Mouse (Mus musculus) intestine, embryonic 15.5 days (tissue): ENCODE results near the gene Gabbr2. TPM values are rescaled to one million over a fixed set of nuclear protein-coding genes. Genes with fewer than 3 reads are reported as not detected.

Source experiments
- ATAC-seq: fragments of 200-750 bp; cut with Nextera tagmentation; 2 replicates; pipeline ENCODE4 v1.8.0; 2017; ENCODE audit warnings: moderate TSS enrichment, moderate library complexity
- H3K27ac ChIP-seq: fragments of 300-500 bp; sonication (generic); 2 replicates; pipeline ENCODE4 v1.5.1; 2015; ENCODE audit warnings: mild to moderate bottlenecking, inconsistent platforms
- H3K27me3 ChIP-seq: fragments of 300-500 bp; sonication (generic); replicated peaks from 2 replicates; pipeline ENCODE4 v1.6.1; 2015; ENCODE audit warnings: inconsistent platforms
- H3K36me3 ChIP-seq: fragments of 300-500 bp; sonication (generic); 2 replicates; pipeline ENCODE4 v1.6.1; 2015; ENCODE audit warnings: inconsistent platforms
- H3K4me1 ChIP-seq: fragments of 300-500 bp; sonication (generic); replicated peaks from 2 replicates; pipeline ENCODE4 v1.6.1; 2015; ENCODE audit warnings: inconsistent platforms
- H3K4me2 ChIP-seq: fragments of 300-500 bp; sonication (generic); replicated peaks from 2 replicates; pipeline ENCODE4 v1.6.1; 2015; ENCODE audit warnings: mild to moderate bottlenecking, inconsistent platforms
- H3K4me3 ChIP-seq: fragments of 300-500 bp; sonication (generic); replicated peaks from 2 replicates; pipeline ENCODE4 v1.5.1; 2015; ENCODE audit warnings: inconsistent platforms
- H3K9ac ChIP-seq: fragments of 300-500 bp; sonication (generic); 2 replicates; pipeline ENCODE4 v1.6.1; 2015; ENCODE audit warnings: inconsistent platforms
- H3K9me3 ChIP-seq: fragments of 300-500 bp; sonication (generic); 2 replicates; pipeline ENCODE4 v1.6.1; 2016; ENCODE audit warnings: inconsistent platforms
- WGBS: fragments of 180-500 bp; shearing (Covaris S2); methylation state at CpG from one replicate; pipeline ENCODE4 v1.1.7; 2015; 5-methylcytosine and 5-hydroxymethylcytosine counted together
- polyA plus RNA-seq: library from polyadenylated mRNA; unstranded; fragments of >200 nt; fragmentation: Nextera tagmentation; extraction: Ambion mirVana; gene quantifications from 2 replicates; pipeline ENCODE4 v1.2.1, GENCODE M21; 2015

Gene Gabbr2
- polyA plus RNA-seq, 1 experiment from 2014 or later: 0.15 TPM

DNA sequence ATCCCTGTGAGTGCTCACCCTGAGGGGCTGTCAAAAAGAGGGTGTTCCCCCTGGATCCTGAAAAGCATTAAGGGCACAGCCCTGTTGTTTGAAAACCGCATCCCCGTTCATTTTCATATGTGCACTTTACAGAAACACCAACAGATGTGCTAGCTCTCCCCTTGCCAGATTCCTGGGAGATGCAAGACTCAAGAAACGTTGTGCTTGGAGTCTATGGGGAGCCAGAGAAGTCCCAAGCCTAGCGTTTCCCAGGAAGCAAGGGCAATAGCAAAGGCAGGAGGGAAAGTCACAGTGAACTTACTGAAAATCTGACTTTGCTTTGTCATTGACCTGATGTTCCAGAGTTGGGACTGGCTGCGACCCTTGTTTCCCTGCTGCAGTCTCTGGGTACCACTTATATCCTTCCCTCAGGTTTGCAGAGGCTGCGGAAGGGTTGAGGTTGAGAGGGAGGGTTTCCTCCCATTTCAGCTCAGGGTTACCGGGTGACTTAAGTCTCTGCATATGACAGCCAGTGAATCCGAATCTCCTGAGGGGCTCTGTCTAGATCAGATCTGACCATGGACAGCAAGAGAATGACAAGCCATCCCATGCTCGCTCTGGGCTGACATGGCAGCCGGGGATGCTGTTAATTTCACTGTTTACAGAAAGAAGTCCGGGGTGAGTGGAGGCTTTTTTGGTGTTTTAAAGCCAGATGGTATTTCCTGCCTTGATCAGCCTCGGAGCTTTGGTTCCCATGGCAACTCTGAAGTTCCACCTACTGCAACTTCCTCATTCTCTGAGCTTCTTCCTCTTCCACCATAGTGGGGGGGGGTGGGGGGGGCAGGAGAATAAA, 18.9 kb upstream of the Gabbr2 start:
- 39% methylated on average over 12 of the region's 12 CpGs for WGBS
- peaks cover 5% of the 10 kb centered on the region; the same call in 1 of the 2 replicates for H3K4me1 ChIP-seq

DNA sequence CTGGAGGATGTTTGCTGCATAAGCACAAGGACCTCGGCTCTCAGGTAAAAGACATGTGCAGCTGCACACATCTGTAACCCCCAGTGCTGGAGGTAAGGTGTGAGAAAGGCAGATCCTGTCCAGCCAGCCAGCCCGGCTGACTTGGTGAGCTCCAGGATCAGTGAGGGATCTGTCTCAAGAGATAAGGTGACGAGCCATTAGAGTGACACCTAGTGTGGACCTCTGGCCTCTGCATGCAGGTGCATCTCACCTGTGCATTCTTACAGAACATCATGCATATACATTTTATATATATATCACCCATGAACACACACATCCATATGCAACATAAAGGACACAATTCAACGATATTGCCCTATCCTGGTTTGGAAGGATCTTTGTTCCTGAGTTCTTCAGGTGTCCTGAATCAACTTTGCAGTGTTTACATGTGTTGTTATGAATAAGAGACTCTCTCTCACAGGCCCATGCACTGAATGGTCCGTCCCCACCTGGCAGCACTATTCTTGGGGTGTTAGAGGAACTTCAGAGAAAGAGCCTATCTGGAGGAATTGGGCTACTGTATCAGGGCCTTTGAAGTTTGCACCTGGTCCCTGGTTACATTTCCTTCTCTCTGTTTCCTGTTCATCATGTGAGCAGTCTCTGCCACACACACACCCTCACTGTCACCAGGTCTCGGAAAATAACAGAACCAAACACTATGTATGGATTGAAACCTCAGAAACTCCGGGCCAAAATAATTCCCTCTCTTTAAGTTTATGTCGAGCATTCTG, 9.1 kb upstream of the Gabbr2 start:
- H3K4me2 ChIP-seq: no peak overlapping the region
- H3K36me3 ChIP-seq: no peaks in the 10 kb centered on the region
- no peak for ATAC-seq
- no peak overlapping the region for H3K4me3 ChIP-seq
- H3K27ac ChIP-seq: no peak overlapping the region
- no peaks in the 10 kb centered on the region for H3K9me3 ChIP-seq
- no peak overlapping the region for H3K9ac ChIP-seq
- H3K4me1 ChIP-seq: no peaks in the 10 kb centered on the region
- 55% methylated on average over 8 of the region's 8 CpGs for WGBS
- H3K27me3 ChIP-seq: no peaks in the 10 kb centered on the region

More for the DNA sequence above, 18.9 kb upstream of the Gabbr2 start:
- Histone ChIP-seq H3K9ac (no peak overlapping the region), H3K27me3 (0 out of 2 replicates have a peak, but pooled peaks cover 2% of the 10 kb centered on the region), H3K27ac (no peak overlapping the region), H3K4me3 (no peak overlapping the region), H3K4me2 (peak overlapping the region; percentile 38), H3K9me3 (no peaks in the 10 kb centered on the region), H3K36me3 (no peaks in the 10 kb centered on the region)
- no peak for ATAC-seq

DNA sequence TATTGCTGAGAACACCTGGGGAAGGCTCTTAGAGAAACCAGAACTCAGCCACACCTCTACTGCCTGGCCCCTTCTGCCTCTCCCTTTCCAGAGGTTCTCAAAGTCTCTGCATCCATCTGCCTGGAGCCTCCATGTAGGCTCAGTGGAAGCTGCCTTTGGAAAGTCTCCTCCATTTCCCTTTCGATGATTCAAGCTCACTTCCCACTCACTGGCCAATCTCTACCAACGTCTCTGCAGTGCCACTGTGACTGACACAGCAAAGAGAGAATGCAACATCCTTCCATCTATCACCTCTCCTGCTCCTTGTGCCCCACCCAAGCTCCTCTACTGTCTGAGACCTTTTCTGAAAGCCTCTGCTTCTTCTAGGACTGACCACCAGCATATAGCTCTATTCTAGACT, 6.3 kb upstream of the Gabbr2 start:
- Histone ChIP-seq H3K9ac (no peak overlapping the region), H3K4me1 (no peaks in the 10 kb centered on the region), H3K27me3 (peaks cover 12% of the 10 kb centered on the region), H3K36me3 (no peaks in the 10 kb centered on the region), H3K9me3 (no peaks in the 10 kb centered on the region), H3K27ac (no peak overlapping the region), H3K4me2 (no peak overlapping the region), H3K4me3 (no peak overlapping the region)
- ATAC-seq: no peak
- 82% methylated on average over 2 of the region's 2 CpGs for WGBS

DNA sequence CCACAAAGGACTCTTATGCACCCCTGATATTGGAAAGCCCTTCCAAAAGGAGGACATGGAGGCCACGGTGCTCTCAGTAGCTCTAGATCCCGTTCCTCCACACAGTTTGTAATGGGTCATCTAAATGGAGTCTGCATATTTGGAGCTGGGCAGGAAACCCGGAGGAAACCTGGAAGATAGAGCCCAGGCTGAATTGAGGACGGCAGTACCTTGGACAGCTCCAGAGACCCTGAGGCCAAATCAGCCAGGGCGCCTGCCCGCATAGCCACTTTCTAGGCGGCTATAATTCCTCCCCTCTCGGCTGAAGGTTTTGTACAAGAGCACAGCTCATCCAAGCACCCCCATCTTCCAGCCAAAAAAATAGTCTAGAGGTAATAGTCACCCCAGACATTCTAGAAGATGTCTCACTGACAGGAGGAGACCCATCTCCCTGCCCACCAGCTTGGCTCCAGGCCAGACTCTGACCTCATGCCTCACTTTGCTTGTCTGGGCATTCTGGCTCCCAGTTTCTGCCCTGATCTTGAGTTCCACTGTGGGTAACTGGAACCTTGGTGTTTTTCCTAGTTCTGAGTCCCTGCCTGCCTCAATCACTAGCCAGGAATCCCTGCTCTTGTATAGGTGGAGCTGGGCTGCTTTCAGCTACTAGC, 1.3 kb upstream of the Gabbr2 start:
- Histone ChIP-seq H3K27ac (no peak overlapping the region), H3K27me3 (peaks cover 59% of the 10 kb centered on the region), H3K4me1 (peaks cover 21% of the 10 kb centered on the region), H3K9me3 (no peaks in the 10 kb centered on the region), H3K4me2 (no peak overlapping the region), H3K36me3 (no peaks in the 10 kb centered on the region), H3K4me3 (no peak overlapping the region), H3K9ac (no peak overlapping the region)
- no peak for ATAC-seq
- 2% methylated on average over 8 of the region's 8 CpGs for WGBS

DNA sequence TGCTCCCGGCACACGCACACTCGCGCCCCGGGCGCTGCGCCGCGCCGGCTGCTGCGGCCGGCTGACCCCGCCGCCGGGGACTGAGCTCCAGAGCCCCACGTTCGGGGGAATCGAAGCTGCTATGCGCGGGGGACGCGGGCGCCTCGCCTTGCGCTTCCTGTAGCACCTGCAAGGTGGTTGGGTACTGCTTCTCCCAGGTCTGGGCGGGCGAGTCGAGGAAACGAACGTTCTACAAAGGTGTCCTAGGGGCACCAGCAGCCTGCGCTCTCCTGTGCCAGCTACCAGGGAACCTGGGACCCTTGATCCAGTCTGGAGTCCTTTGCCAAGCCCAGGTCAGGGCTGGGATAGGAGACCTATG, 265 bp upstream of the Gabbr2 start:
- Histone ChIP-seq H3K4me3 (peak overlapping the region; percentile 48), H3K4me2 (peak overlapping the region; percentile 90), H3K36me3 (no peaks in the 10 kb centered on the region), H3K27me3 (peaks cover 60% of the 10 kb centered on the region), H3K27ac (no peak overlapping the region), H3K9ac (no peak overlapping the region), H3K9me3 (no peaks in the 10 kb centered on the region), H3K4me1 (peaks cover 21% of the 10 kb centered on the region)
- WGBS: 2% methylated on average over 31 of the region's 31 CpGs
- no peak for ATAC-seq

DNA sequence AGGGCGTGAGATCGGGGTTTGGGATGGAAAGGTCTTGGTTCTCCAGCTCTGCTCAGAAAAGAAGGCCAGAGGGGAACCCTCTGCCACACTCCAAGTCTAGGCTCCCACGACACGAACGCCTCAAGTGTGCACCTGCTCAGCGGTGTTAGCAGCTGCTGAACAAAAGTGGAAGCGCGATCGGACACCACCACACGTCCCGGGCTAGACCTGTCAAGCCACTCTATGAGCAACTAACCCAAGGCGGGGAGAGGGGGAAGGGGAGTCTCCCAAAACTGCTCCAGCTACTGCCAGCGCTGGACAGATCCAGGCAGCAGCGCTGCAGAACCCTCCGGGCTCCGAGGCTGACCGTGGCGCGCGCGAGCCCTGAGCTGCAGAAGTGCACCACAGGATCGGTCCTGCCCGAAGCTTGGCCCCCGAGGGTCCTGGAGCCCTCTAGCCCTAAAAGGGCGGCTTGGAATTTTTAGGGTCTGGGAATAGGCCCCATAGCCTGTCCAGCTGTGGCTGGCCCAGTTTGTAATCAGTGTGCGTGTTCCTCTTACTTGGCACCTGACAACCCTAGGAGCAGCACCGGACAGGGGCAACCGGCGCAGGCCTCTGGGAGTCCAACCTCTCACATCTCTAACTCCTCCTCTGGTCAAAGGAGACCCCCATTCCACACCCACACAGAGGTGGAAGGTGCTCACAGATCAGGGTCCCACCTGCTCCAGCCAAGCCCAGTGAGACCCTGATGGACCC, 1.2 kb downstream of the Gabbr2 start:
- 5% methylated on average over 29 of the region's 29 CpGs for WGBS
- H3K27ac ChIP-seq: no peak overlapping the region
- H3K4me1 ChIP-seq: peaks cover 21% of the 10 kb centered on the region
- peak overlapping the region; percentile 48; the same call in 1 of the 2 replicates for H3K4me3 ChIP-seq
- ATAC-seq: peak; percentile 42; the same call in 1 of the 2 replicates
- no peak overlapping the region for H3K9ac ChIP-seq
- no peaks in the 10 kb centered on the region for H3K9me3 ChIP-seq
- no peaks in the 10 kb centered on the region for H3K36me3 ChIP-seq
- H3K27me3 ChIP-seq: peaks cover 64% of the 10 kb centered on the region
- H3K4me2 ChIP-seq: peak overlapping the region; percentile 90

DNA sequence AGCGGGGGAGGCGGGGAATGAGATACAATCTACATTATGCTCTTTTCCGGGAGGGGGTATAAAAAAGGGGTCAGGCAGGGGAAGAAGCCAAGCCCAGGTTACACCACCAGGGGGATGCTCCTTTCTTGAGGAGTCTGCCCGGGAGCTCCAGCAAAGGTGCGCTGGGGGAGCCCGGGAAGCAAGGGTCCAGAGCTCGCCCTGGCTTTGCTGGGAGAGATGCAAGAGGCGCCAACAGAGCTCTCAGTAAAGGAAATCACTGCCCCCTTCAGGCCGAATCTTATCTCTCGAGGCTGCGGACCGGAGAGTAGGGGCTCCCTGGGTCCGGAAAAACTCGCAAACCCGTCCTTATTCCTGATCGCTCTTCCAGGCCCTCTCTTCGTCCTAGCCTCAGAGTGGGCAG, 1.8 kb downstream of the Gabbr2 start:
- WGBS: 1% methylated on average over 17 of the region's 17 CpGs
- H3K9me3 ChIP-seq: no peaks in the 10 kb centered on the region
- peak overlapping the region; percentile 30; the same call in 1 of the 2 replicates for H3K4me2 ChIP-seq
- H3K27me3 ChIP-seq: peaks cover 60% of the 10 kb centered on the region
- 0 out of 2 replicates have a peak, but pooled peaks have one; percentile 42 for ATAC-seq
- no peaks in the 10 kb centered on the region for H3K36me3 ChIP-seq
- H3K4me1 ChIP-seq: peaks cover 21% of the 10 kb centered on the region
- no peak overlapping the region for H3K9ac ChIP-seq
- H3K27ac ChIP-seq: no peak overlapping the region
- H3K4me3 ChIP-seq: no peak overlapping the region

DNA sequence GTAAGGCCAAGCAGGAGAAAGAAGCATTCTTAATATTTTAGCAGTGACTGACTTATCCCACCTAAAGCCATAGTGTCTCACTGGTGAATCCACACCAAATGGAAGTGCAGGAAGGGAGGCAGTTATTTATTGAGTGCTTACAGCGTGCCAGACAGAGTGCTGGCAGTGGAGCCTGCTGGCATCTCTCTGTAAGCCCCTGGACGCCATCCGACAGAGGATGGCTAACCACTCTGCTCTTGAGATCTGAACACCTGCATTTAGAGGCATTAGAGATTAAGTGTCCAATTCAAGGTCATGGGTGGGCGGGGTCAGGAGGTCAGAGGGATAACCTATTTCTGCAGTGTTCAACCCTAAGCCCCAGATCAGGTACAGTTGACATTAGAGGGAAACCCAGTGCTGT, 2.8 kb downstream of the Gabbr2 start:
- H3K4me3 ChIP-seq: no peak overlapping the region
- ATAC-seq: no peak
- H3K36me3 ChIP-seq: no peaks in the 10 kb centered on the region
- no peaks in the 10 kb centered on the region for H3K9me3 ChIP-seq
- 71% methylated on average over 4 of the region's 4 CpGs for WGBS
- peaks cover 60% of the 10 kb centered on the region for H3K27me3 ChIP-seq
- H3K4me1 ChIP-seq: peaks cover 21% of the 10 kb centered on the region
- no peak overlapping the region for H3K9ac ChIP-seq
- no peak overlapping the region for H3K4me2 ChIP-seq
- H3K27ac ChIP-seq: no peak overlapping the region

DNA sequence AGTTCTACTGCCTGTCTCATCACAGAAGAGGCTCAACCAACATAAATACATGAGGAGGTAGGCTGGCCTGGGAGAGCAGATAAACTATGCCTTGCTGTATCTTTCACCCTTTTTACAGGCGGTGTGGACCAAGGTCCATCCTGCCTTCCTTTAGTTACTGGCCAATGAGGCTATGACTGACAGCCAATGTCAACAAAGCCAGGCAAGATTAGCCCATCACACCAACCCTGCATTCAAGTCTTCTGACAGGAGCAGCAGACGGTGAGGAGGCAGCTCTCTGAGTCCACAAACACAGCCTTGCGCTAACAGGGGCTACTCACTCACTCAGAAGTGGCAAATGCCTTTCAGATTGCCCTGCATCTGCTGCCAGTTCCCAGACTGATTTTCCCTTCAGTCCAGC, 3.4 kb downstream of the Gabbr2 start:
- H3K27me3 ChIP-seq: peaks cover 54% of the 10 kb centered on the region
- 44% methylated on average over 3 of the region's 3 CpGs for WGBS

DNA sequence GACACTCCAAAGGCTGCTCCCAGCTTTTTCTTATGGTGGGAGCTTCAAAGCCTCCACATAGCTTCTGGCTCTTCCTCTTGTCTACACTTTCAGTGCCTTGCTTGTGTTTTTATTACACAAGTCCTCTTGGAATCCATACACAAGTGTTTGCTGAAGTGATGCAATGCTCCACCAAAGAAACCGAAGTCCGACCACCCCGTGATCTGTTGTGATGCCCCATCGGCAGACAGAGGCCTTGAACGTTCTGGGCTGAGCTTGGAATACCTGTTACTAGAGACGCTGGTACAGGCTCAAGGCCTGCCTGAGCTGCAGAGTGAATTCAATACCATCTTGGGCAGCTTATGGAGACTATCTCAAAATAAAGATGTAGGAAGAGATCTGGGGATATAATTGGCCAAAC, 3.9 kb downstream of the Gabbr2 start:
- H3K9me3 ChIP-seq: no peaks in the 10 kb centered on the region
- peaks cover 51% of the 10 kb centered on the region for H3K27me3 ChIP-seq
- no peak overlapping the region for H3K9ac ChIP-seq
- no peaks in the 10 kb centered on the region for H3K36me3 ChIP-seq
- H3K27ac ChIP-seq: no peak overlapping the region
- 83% methylated on average over 6 of the region's 6 CpGs for WGBS
- ATAC-seq: no peak
- H3K4me1 ChIP-seq: peaks cover 21% of the 10 kb centered on the region
- no peak overlapping the region for H3K4me2 ChIP-seq
- H3K4me3 ChIP-seq: no peak overlapping the region

More for the DNA sequence above, 3.4 kb downstream of the Gabbr2 start:
- Histone ChIP-seq H3K27ac (no peak overlapping the region), H3K4me2 (no peak overlapping the region), H3K36me3 (no peaks in the 10 kb centered on the region), H3K4me1 (peaks cover 21% of the 10 kb centered on the region), H3K4me3 (no peak overlapping the region), H3K9ac (no peak overlapping the region), H3K9me3 (no peaks in the 10 kb centered on the region)
- ATAC-seq: 0 out of 2 replicates have a peak, but pooled peaks have one; percentile 55

DNA sequence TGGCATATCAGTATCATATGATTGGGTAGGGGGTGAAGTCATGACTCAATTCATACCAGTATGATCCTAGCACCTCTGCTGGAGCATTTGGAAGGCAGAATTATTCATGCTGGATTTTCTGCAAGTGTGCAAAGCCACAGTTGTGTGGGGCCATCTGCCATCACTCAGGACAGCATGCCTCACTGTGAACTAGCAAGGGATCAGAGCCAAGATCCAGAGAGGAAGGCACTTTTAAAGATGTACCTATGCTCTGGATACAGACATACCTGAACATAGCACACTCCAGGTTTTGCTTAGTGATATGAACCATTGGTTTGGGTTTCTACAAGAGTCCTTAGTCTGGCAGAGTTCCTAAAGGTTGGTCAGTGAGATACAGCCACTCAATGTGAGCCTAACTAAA, 5.6 kb downstream of the Gabbr2 start:
- Histone ChIP-seq H3K36me3 (no peaks in the 10 kb centered on the region), H3K9me3 (no peaks in the 10 kb centered on the region), H3K4me1 (peaks cover 12% of the 10 kb centered on the region), H3K4me2 (no peak overlapping the region), H3K9ac (no peak overlapping the region), H3K4me3 (no peak overlapping the region), H3K27me3 (peaks cover 33% of the 10 kb centered on the region), H3K27ac (no peak overlapping the region)
- ATAC-seq: no peak

DNA sequence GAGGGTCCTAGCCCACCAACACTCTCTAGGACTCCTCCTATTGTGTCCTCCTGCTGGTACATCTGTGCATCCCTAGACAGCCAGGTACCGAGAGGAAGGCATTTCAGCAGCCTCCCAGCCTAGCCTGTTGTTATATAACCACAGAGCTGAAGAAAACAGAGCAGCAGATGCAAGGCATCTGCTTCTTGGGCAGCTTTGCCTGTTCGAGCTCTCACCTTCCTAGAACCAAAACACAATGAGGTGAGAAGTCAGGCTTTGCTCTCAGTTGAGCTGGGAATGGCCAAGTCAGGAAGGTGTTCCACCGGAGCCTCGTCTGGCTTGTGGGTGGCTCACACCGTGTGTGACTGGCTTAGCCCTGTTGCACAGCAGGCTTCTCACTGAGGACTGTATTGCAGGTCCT, 8.8 kb downstream of the Gabbr2 start:
- WGBS: 69% methylated on average over 5 of the region's 5 CpGs
- no peak overlapping the region for H3K9ac ChIP-seq
- no peaks in the 10 kb centered on the region for H3K9me3 ChIP-seq
- H3K4me3 ChIP-seq: no peak overlapping the region
- no peaks in the 10 kb centered on the region for H3K36me3 ChIP-seq
- H3K4me1 ChIP-seq: no peaks in the 10 kb centered on the region
- ATAC-seq: no peak
- H3K4me2 ChIP-seq: no peak overlapping the region
- H3K27me3 ChIP-seq: peaks cover 5% of the 10 kb centered on the region
- H3K27ac ChIP-seq: no peak overlapping the region
